Mouse (Mus musculus) frontal cortex, adult 2 months (tissue): ENCODE measurements around the gene Gm44805. TPM values are rescaled to one million over a fixed set of nuclear protein-coding genes. Genes with fewer than 3 reads are reported as not detected.

ENCODE experiments used
- DNase-seq, 2 experiments: peaks; one replicate each; pipeline ENCODE4 v3.0.0; 2022; ENCODE audit warnings: low spot score in 1 of 2; ENCODE audit errors: extremely low spot score in 1 of 2
- polyA plus RNA-seq: library from polyadenylated mRNA; depleted of rRNA; stranded (reverse); fragments of >200 nt; gene quantifications from 2 replicates; pipeline ENCODE4 v1.2.3, GENCODE M21; 2012

Gene Gm44805
- polyA plus RNA-seq, 1 experiment = not detected

- no peak for DNase-seq
Measured at GRCm38 (mm10) chr7:19683771-19684201, 2.6 kb upstream of the Gm44805 start.

- DNase-seq = no peak
Measured at GRCm38 (mm10) chr7:19682979-19683378, 1.8 kb upstream of the Gm44805 start.

- no peak for DNase-seq
Measured at GRCm38 (mm10) chr7:19680702-19681101, 521 bp downstream of the Gm44805 start.

- no peak for DNase-seq
Measured at GRCm38 (mm10) chr7:19678901-19679300, 2.3 kb downstream of the Gm44805 start.

GRCm38 (mm10) chr7:19677872-19678271, 3.4 kb downstream of the Gm44805 start, which contains the start of gene Apoc2:
Gene Apoc2, minus strand, starts transcription at chr7:19677941.
- no peak for DNase-seq

- DNase-seq = no peak
Measured at GRCm38 (mm10) chr7:19676662-19677061, 4.6 kb downstream of the Gm44805 start.

- DNase-seq = no peak
Measured at GRCm38 (mm10) chr7:19675824-19676223, 5.4 kb downstream of the Gm44805 start.

GRCm38 (mm10) chr7:19673083-19673699, 8.0 kb downstream of the Gm44805 start:
- no peak for DNase-seq

GRCm38 (mm10) chr7:19671511-19671910, 9.7 kb downstream of the Gm44805 start:
- no peak for DNase-seq

- DNase-seq = peak; percentile 93 to 98
Measured at GRCm38 (mm10) chr7:19668947-19669721, 12.1 kb downstream of the Gm44805 start.

- DNase-seq = no peak
Measured at GRCm38 (mm10) chr7:19667434-19667833, 13.8 kb downstream of the Gm44805 start.

- DNase-seq = no peak
Measured at GRCm38 (mm10) chr7:19666750-19667149, 14.5 kb downstream of the Gm44805 start.

GRCm38 (mm10) chr7:19664955-19665841, 16.0 kb downstream of the Gm44805 start, which contains the start of gene Clptm1:
Gene Clptm1, minus strand, starts transcription at chr7:19665033.
- peak; percentile 95 to 99 for DNase-seq

GRCm38 (mm10) chr7:19664455-19664954, 16.7 kb downstream of the Gm44805 start:
- no peak for DNase-seq

- DNase-seq = peak in 1 of 2 experiments; percentile 32
Measured at GRCm38 (mm10) chr7:19663940-19664339, 17.3 kb downstream of the Gm44805 start.

- no peak for DNase-seq
Measured at GRCm38 (mm10) chr7:19652614-19653013, 28.6 kb downstream of the Gm44805 start.

GRCm38 (mm10) chr7:19651063-19651786, 30.0 kb downstream of the Gm44805 start:
- no peak for DNase-seq

GRCm38 (mm10) chr7:19641223-19641622, 40.0 kb downstream of the Gm44805 start:
- DNase-seq = peak in 1 of 2 experiments; percentile 60

GRCm38 (mm10) chr7:19635074-19635827, 46.0 kb downstream of the Gm44805 start:
- DNase-seq = no peak
